Mouse (Mus musculus): ENCODE measurements around the gene Agr3.

Agr3 gene

DNA sequence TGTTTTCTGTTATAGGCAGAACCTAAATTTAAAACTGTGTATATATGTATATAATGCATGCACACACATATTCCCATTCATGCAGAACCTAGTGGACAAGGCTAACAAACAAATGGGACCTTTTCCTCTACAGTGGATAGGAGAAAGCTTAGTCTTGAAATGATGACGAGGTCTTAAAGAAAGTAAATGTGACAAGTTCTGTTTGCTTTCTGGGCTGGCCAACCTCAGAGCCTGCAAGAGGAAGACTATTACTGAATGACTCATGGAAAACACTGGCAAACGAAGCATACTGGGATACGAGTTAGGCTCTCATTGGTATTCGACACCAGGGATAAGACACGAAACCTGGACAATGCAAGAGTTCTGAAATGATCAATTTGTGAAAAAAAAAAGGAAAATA is 59.3 kb downstream of the Agr3 start:
- DNase-seq (ENCODE audit: low read depth), result no peak

DNA sequence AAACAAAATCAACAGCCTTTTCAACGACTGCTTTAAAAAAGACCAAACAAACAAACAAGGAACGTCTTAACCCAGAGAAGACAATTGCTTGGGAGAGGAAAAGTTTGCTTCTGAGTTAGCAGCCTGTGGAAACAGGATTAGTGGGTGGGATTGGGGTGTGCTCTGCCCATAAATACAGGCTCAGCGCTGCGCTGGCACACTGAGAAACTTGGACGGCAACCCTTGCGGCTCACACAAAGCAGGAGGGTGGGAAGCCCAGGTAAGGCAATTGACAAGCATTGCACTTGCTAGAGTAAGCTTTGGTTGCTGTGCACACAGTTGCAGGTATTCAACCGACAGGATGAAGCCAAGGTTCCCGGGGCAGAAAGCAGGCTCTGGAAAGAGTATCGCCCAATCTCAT is 67.3 kb downstream of the Agr3 start, which contains the start of gene Agr2:
Gene Agr2, plus strand, starts transcription at position 197 of the 400 bp plus-strand sequence.
- no peak for DNase-seq (ENCODE audit: low read depth)

GRCm38 (mm10) chr12:35993583-35993982 is 68.2 kb downstream of the Agr3 start:
- no peak for DNase-seq (ENCODE audit: low read depth)

DNA sequence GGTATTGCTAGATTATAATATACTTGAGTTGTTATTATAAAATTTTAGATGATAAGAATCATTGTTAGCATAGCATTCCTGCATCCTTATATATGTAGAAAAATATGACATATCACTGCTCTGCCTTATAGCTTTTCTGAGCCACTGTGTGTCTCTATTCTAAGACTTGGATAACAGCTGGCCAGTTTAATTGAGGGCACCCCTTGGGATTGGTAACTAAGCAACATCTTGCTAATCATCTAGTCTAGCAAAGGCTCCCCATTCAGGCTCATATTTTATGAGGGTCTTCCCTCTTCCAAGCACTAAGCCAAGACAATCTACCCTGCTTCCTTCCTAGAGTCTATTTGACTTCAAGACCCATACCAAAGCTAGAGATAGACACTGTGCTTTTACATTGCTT is 68.7 kb downstream of the Agr3 start:
- DNase-seq (ENCODE audit: low read depth), result no peak

DNA sequence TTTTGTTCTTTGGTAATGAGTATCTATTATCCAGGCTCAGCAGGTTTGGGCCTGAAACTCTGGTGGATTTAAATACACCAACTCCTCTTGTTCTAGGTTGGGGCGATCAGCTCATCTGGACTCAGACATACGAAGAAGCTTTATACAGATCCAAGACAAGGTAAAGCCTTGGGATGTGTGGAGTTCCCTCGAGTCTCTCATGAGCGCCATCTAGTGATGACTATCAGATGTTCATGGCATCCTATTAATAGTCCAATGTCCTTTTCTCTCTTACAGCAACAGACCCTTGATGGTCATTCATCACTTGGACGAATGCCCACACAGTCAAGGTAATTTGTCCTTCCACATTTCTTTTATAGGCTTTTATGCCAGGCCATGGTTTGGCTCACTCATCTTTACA is 70.4 kb downstream of the Agr3 start:
- DNase-seq (ENCODE audit: low read depth), result peak; percentile 18

Data from fibroblast of lung, adult 2 months (primary cell).